Mouse (Mus musculus): ENCODE measurements around the gene Tmem214. TPM values are rescaled to one million over a fixed set of nuclear protein-coding genes. Genes with fewer than 3 reads are reported as not detected.

Tmem214 gene
- polyA plus RNA-seq, 1 experiment: 106 TPM

GRCm38 (mm10) chr5:30855674-30856073 is 12.1 kb upstream of the Tmem214 start:
- Histone ChIP-seq H3K4me3 (ENCODE audit: control insufficient read depth, insufficient read depth, low read length) (no peak overlapping the region), H3K4me1 (replicated peaks; ENCODE audit: control insufficient read depth, insufficient read depth, low read length) (no peaks in the 10 kb centered on the region), H3K27me3 (ENCODE audit: control insufficient read depth, insufficient read depth, low read length) (no peaks in the 10 kb centered on the region; the same call in 1 of the 2 replicates), H3K36me3 (ENCODE audit: control insufficient read depth, insufficient read depth, low read length) (no peaks in the 10 kb centered on the region), H3K27ac (ENCODE audit: control insufficient read depth, insufficient read depth, low read length) (no peak overlapping the region)
- WGBS: 69% methylated on average over 3 of the region's 3 CpGs
- no peak for DNase-seq
- no peak for TF ChIP-seq CTCF (IDR thresholded peaks at IDR 0.05; ENCODE audit: borderline replicate concordance, control insufficient read depth, extremely low read depth, insufficient read depth, low read length, poor library complexity)
- TF ChIP-seq POLR2A (IDR thresholded peaks at IDR 0.05; ENCODE audit: control insufficient read depth, extremely low read depth, insufficient read depth, low read length, poor library complexity): no peak

- Histone ChIP-seq H3K4me3 (ENCODE audit: control insufficient read depth, insufficient read depth, low read length) (no peak overlapping the region), H3K36me3 (ENCODE audit: control insufficient read depth, insufficient read depth, low read length) (no peaks in the 10 kb centered on the region), H3K27ac (ENCODE audit: control insufficient read depth, insufficient read depth, low read length) (no peak overlapping the region), H3K4me1 (replicated peaks; ENCODE audit: control insufficient read depth, insufficient read depth, low read length) (no peaks in the 10 kb centered on the region), H3K27me3 (ENCODE audit: control insufficient read depth, insufficient read depth, low read length) (no peaks in the 10 kb centered on the region)
- DNase-seq: no peak
- WGBS: 95% methylated on average over 2 of the region's 2 CpGs
- no peak for TF ChIP-seq POLR2A (IDR thresholded peaks at IDR 0.05; ENCODE audit: control insufficient read depth, extremely low read depth, insufficient read depth, low read length, poor library complexity)
- no peak for TF ChIP-seq CTCF (IDR thresholded peaks at IDR 0.05; ENCODE audit: borderline replicate concordance, control insufficient read depth, extremely low read depth, insufficient read depth, low read length, poor library complexity)
Measured at GRCm38 (mm10) chr5:30856124-30856523, 11.7 kb upstream of the Tmem214 start.

- no peak for DNase-seq
- H3K36me3 ChIP-seq (ENCODE audit: control insufficient read depth, insufficient read depth, low read length): no peaks in the 10 kb centered on the region
- 71% methylated on average over 4 of the region's 4 CpGs for WGBS
- H3K27me3 ChIP-seq (ENCODE audit: control insufficient read depth, insufficient read depth, low read length): no peaks in the 10 kb centered on the region
- no peak overlapping the region for H3K27ac ChIP-seq (ENCODE audit: control insufficient read depth, insufficient read depth, low read length)
- H3K4me1 ChIP-seq (replicated peaks; ENCODE audit: control insufficient read depth, insufficient read depth, low read length): no peaks in the 10 kb centered on the region; the same call in 1 of the 2 replicates
- TF ChIP-seq POLR2A (IDR thresholded peaks at IDR 0.05; ENCODE audit: control insufficient read depth, extremely low read depth, insufficient read depth, low read length, poor library complexity): no peak
- TF ChIP-seq CTCF (IDR thresholded peaks at IDR 0.05; ENCODE audit: borderline replicate concordance, control insufficient read depth, extremely low read depth, insufficient read depth, low read length, poor library complexity): no peak
- H3K4me3 ChIP-seq (ENCODE audit: control insufficient read depth, insufficient read depth, low read length): no peak overlapping the region
Measured at GRCm38 (mm10) chr5:30863852-30864251, 4.0 kb upstream of the Tmem214 start.

- no peak for DNase-seq
- WGBS: 88% methylated on average over 15 of the region's 15 CpGs
Measured at GRCm38 (mm10) chr5:30864322-30864721, 3.5 kb upstream of the Tmem214 start.

GRCm38 (mm10) chr5:30866871-30867270 is 941 bp upstream of the Tmem214 start:
- Histone ChIP-seq H3K27me3 (ENCODE audit: control insufficient read depth, insufficient read depth, low read length) (no peaks in the 10 kb centered on the region), H3K4me1 (replicated peaks; ENCODE audit: control insufficient read depth, insufficient read depth, low read length) (peaks cover 11% of the 10 kb centered on the region), H3K27ac (ENCODE audit: control insufficient read depth, insufficient read depth, low read length) (no peak overlapping the region), H3K4me3 (ENCODE audit: control insufficient read depth, insufficient read depth, low read length) (no peak overlapping the region), H3K36me3 (ENCODE audit: control insufficient read depth, insufficient read depth, low read length) (peaks cover 5% of the 10 kb centered on the region; the same call in 1 of the 2 replicates)
- TF ChIP-seq CTCF (IDR thresholded peaks at IDR 0.05; ENCODE audit: borderline replicate concordance, control insufficient read depth, extremely low read depth, insufficient read depth, low read length, poor library complexity) (no peak), POLR2A (IDR thresholded peaks at IDR 0.05; ENCODE audit: control insufficient read depth, extremely low read depth, insufficient read depth, low read length, poor library complexity) (no peak)
- DNase-seq: no peak
- 59% methylated on average over 3 of the region's 3 CpGs for WGBS

More at GRCm38 (mm10) chr5:30864322-30864721, 3.5 kb upstream of the Tmem214 start:
- Histone ChIP-seq H3K4me1 (replicated peaks; ENCODE audit: control insufficient read depth, insufficient read depth, low read length) (peaks cover 4% of the 10 kb centered on the region; the same call in 1 of the 2 replicates), H3K36me3 (ENCODE audit: control insufficient read depth, insufficient read depth, low read length) (no peaks in the 10 kb centered on the region), H3K27ac (ENCODE audit: control insufficient read depth, insufficient read depth, low read length) (no peak overlapping the region), H3K4me3 (ENCODE audit: control insufficient read depth, insufficient read depth, low read length) (no peak overlapping the region), H3K27me3 (ENCODE audit: control insufficient read depth, insufficient read depth, low read length) (no peaks in the 10 kb centered on the region)
- TF ChIP-seq POLR2A (IDR thresholded peaks at IDR 0.05; ENCODE audit: control insufficient read depth, extremely low read depth, insufficient read depth, low read length, poor library complexity) (no peak), CTCF (IDR thresholded peaks at IDR 0.05; ENCODE audit: borderline replicate concordance, control insufficient read depth, extremely low read depth, insufficient read depth, low read length, poor library complexity) (no peak)

GRCm38 (mm10) chr5:30868981-30869380 is 1.2 kb downstream of the Tmem214 start:
- Histone ChIP-seq H3K36me3 (ENCODE audit: control insufficient read depth, insufficient read depth, low read length) (peaks cover 8% of the 10 kb centered on the region; the same call in 1 of the 2 replicates), H3K4me1 (replicated peaks; ENCODE audit: control insufficient read depth, insufficient read depth, low read length) (peaks cover 11% of the 10 kb centered on the region), H3K27me3 (ENCODE audit: control insufficient read depth, insufficient read depth, low read length) (no peaks in the 10 kb centered on the region), H3K4me3 (ENCODE audit: control insufficient read depth, insufficient read depth, low read length) (peak overlapping the region; percentile 93; the same call in 1 of the 2 replicates), H3K27ac (ENCODE audit: control insufficient read depth, insufficient read depth, low read length) (no peak overlapping the region)
- DNase-seq: no peak
- TF ChIP-seq POLR2A (IDR thresholded peaks at IDR 0.05; ENCODE audit: control insufficient read depth, extremely low read depth, insufficient read depth, low read length, poor library complexity): no peak
- TF ChIP-seq CTCF (IDR thresholded peaks at IDR 0.05; ENCODE audit: borderline replicate concordance, control insufficient read depth, extremely low read depth, insufficient read depth, low read length, poor library complexity): no peak
- 36% methylated on average over 9 of the region's 9 CpGs for WGBS
